Mouse (Mus musculus) lung, postnatal 0 days (tissue): ENCODE data around the gene Trib2. TPM values are rescaled to one million over a fixed set of nuclear protein-coding genes. Genes with fewer than 3 reads are reported as not detected.

ENCODE experiments used
- ATAC-seq: fragments of 200-750 bp; cut with Nextera tagmentation; 2 replicates; pipeline ENCODE4 v1.8.0; 2017; ENCODE audit warnings: moderate library complexity
- DNase-seq: peaks from one replicate; pipeline ENCODE4 v3.0.0-alpha.2; 2016; ENCODE audit warnings: low spot score
- H3K27ac ChIP-seq: fragments of 300-500 bp; sonication (generic); 2 replicates; pipeline ENCODE4 v1.5.1; 2014; ENCODE audit warnings: antibody characterized with exemption, mild to moderate bottlenecking, low read length, mixed read lengths
- H3K27me3 ChIP-seq: fragments of 300-500 bp; sonication (generic); replicated peaks from 2 replicates; pipeline ENCODE4 v1.6.1; 2014; ENCODE audit warnings: low read length, mixed read lengths; ENCODE audit not compliant: insufficient read depth
- H3K36me3 ChIP-seq: fragments of 300-500 bp; sonication (generic); 2 replicates; pipeline ENCODE4 v1.6.1; 2014; ENCODE audit warnings: low read length, mixed read lengths; ENCODE audit not compliant: insufficient read depth
- H3K4me1 ChIP-seq: fragments of 300-500 bp; sonication (generic); 2 replicates; pipeline ENCODE4 v1.6.1; 2014; ENCODE audit warnings: antibody characterized with exemption, low read depth, low read length, mixed read lengths; ENCODE audit not compliant: insufficient read depth
- H3K4me2 ChIP-seq: fragments of 300-500 bp; sonication (generic); replicated peaks from 2 replicates; pipeline ENCODE4 v1.6.1; 2014; ENCODE audit warnings: low read depth, mild to moderate bottlenecking, low read length, moderate library complexity, mixed read lengths
- H3K4me3 ChIP-seq: fragments of 300-500 bp; sonication (generic); 2 replicates; pipeline ENCODE4 v1.5.1; 2014; ENCODE audit warnings: low read depth, low read length
- H3K9ac ChIP-seq: fragments of 300-500 bp; sonication (generic); replicated peaks from 2 replicates; pipeline ENCODE4 v1.6.1; 2014; ENCODE audit warnings: low read depth, mild to moderate bottlenecking
- H3K9me3 ChIP-seq: fragments of 300-500 bp; sonication (generic); 2 replicates; pipeline ENCODE4 v1.6.1; 2016; ENCODE audit warnings: low read length, mixed read lengths
- CTCF ChIP-seq: IDR thresholded peaks from 2 replicates; pipeline ENCODE4 v1.5.1; 2016; ENCODE audit warnings: antibody characterized with exemption, mild to moderate bottlenecking
- EP300 ChIP-seq: IDR thresholded peaks from 2 replicates; pipeline ENCODE4 v1.6.1; 2016; ENCODE audit warnings: antibody characterized with exemption, mild to moderate bottlenecking, control low read depth
- WGBS: fragments of 180-500 bp; shearing (Covaris S2); extraction: QIAGEN DNeasy Blood & Tissue Kit; methylation state at CpG from one replicate; pipeline ENCODE4 v1.1.7; 2014; 5-methylcytosine and 5-hydroxymethylcytosine counted together
- microRNA-seq: library from miRNA; unstranded; fragments of <30 nt; microRNA quantifications from one replicate; pipeline ENCODE4, GENCODE M21; 2016
- polyA plus RNA-seq: library from polyadenylated mRNA; unstranded; fragments of >200 nt; fragmentation: Nextera tagmentation; extraction: Ambion mirVana; gene quantifications from 2 replicates; pipeline ENCODE4 v1.2.1, GENCODE M21; 2015

Gene Trib2
- polyA plus RNA-seq, 1 experiment from 2014 or later, result 36.4 TPM

- Histone ChIP-seq H3K27ac (no peak overlapping the region), H3K4me2 (no peak overlapping the region), H3K27me3 (no peaks in the 10 kb centered on the region), H3K4me1 (no peaks in the 10 kb centered on the region), H3K9me3 (no peaks in the 10 kb centered on the region), H3K4me3 (no peak overlapping the region), H3K36me3 (no peaks in the 10 kb centered on the region), H3K9ac (no peak overlapping the region)
- 48% methylated on average over 2 of the region's 2 CpGs for WGBS
- TF ChIP-seq CTCF, result no peak
- TF ChIP-seq EP300, result no peak
- no peak for ATAC-seq
- DNase-seq, result no peak
These were observed 62.1 kb downstream of the Trib2 start for GRCm38 (mm10) chr12:15754602-15755001.

GRCm38 (mm10) chr12:15749646-15750195 is 67.0 kb downstream of the Trib2 start:
- DNase-seq (no peak), ATAC-seq (no peak)
- Histone ChIP-seq H3K9ac (no peak overlapping the region), H3K36me3 (no peaks in the 10 kb centered on the region), H3K4me3 (no peak overlapping the region), H3K4me1 (no peaks in the 10 kb centered on the region), H3K27me3 (no peaks in the 10 kb centered on the region), H3K27ac (no peak overlapping the region), H3K9me3 (no peaks in the 10 kb centered on the region), H3K4me2 (no peak overlapping the region)
- TF ChIP-seq CTCF, result no peak
- TF ChIP-seq EP300, result no peak
- WGBS, result 48% methylated on average over 4 of the region's 4 CpGs

- H3K4me2 ChIP-seq, result no peak overlapping the region
- no peaks in the 10 kb centered on the region for H3K9me3 ChIP-seq
- no peak for ATAC-seq
- H3K4me3 ChIP-seq, result no peak overlapping the region
- H3K9ac ChIP-seq, result no peak overlapping the region
- no peak for DNase-seq
- TF ChIP-seq EP300, result no peak
- no peak for TF ChIP-seq CTCF
- H3K27ac ChIP-seq, result no peak overlapping the region
- no peaks in the 10 kb centered on the region for H3K27me3 ChIP-seq
- 51% methylated on average over 10 of the region's 10 CpGs for WGBS
- H3K4me1 ChIP-seq, result no peaks in the 10 kb centered on the region
- no peaks in the 10 kb centered on the region for H3K36me3 ChIP-seq
These were observed 71.0 kb downstream of the Trib2 start for GRCm38 (mm10) chr12:15745752-15746151.

Small RNA genes lying within 50 kb of the gene (microRNA-seq; reads per million reads assigned to microRNA genes)
- gene Mir6387, result not detected
